Mouse (Mus musculus) kidney, adult 2 months (tissue): Measurements from ENCODE around the gene Zfp385c.

Experiments
- CTCF ChIP-seq: fragments of 200-500 bp; conservative IDR thresholded peaks from 2 replicates; pipeline ENCODE4 v1.5.1; 2011; ENCODE audit warnings: low read depth, mild to moderate bottlenecking, control low read depth, low read length, moderate library complexity, mixed read lengths; ENCODE audit not compliant: insufficient read depth, insufficient read length
- POLR2A ChIP-seq: fragments of 200-500 bp; IDR thresholded peaks from one replicate; pipeline ENCODE4 v1.6.1; 2011; ENCODE audit warnings: low read depth, low read length, control low read depth

DNA sequence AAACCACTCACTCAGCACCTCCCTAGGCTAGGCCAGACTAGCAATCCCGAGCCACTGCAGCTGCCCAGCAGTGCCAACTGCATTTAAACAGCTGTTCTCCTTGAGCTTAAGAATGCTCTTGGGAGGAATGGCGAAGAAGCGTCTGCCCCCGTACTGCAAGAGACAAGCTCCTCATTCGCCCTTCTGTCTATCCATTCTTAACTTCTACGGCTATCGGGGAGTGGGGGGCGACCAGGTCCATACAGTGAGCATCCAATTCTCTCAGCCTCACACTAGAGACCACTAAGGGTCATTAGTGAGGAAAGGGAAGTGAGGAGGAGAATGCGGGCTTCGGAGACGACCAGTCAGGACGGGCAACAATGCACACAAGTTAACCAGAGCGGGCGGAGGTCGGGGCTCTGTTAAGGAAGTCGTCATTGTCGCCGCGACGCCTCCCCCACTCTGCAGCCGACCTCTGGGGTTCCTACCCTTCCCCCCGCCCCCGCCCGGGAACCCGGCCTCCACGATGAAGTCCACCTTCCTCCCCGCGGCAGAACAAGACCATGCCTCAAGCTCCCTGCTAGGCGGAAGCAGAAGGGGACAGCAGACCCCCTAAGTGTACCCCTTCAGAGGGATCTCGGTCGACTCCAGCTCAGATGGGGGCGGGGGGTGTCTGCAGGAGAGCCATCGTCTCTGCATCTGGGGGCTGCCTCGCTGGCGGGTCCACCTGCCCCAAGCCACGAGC, 73.3 kb downstream of the Zfp385c start, which contains the start of gene Nkiras2:
- TF ChIP-seq CTCF (no peak), POLR2A (no peak)
